Mouse (Mus musculus): ENCODE measurements around the gene Krt8. TPM values are rescaled to one million over a fixed set of nuclear protein-coding genes. Genes with fewer than 3 reads are reported as not detected.

The Krt8 gene
- polyA plus RNA-seq, 1 experiment from 2014 or later = 7.3 TPM

- Histone ChIP-seq H3K4me3 (no peak overlapping the region), H3K4me1 (peaks cover 8% of the 10 kb centered on the region; the same call in 1 of the 2 replicates), H3K36me3 (no peaks in the 10 kb centered on the region), H3K9me3 (no peaks in the 10 kb centered on the region), H3K27me3 (0 out of 2 replicates have a peak, but pooled peaks cover 3% of the 10 kb centered on the region), H3K4me2 (replicated peaks) (0 out of 2 replicates have a peak overlapping the region, but pooled peaks have one; percentile 17), H3K27ac (no peak overlapping the region), H3K9ac (no peak overlapping the region)
- no peak; the same call in 1 of the 2 replicates for ATAC-seq (ENCODE audit: low FRiP score, low read depth)
- under 1% methylated on average over 10 of the region's 10 CpGs for WGBS
These were observed 16.2 kb downstream of the Krt8 start for GRCm38 (mm10) chr15:101988119-101988518.

- peak overlapping the region; percentile 43 for H3K9ac ChIP-seq
- ATAC-seq (ENCODE audit: low FRiP score, low read depth) = no peak
- H3K4me3 ChIP-seq = no peak overlapping the region
- 0 out of 2 replicates have a peak, but pooled peaks cover 3% of the 10 kb centered on the region for H3K27me3 ChIP-seq
- WGBS = 10% methylated on average over 6 of the region's 6 CpGs
- peaks cover 11% of the 10 kb centered on the region; the same call in 1 of the 2 replicates for H3K4me1 ChIP-seq
- H3K36me3 ChIP-seq = no peaks in the 10 kb centered on the region
- H3K4me2 ChIP-seq (replicated peaks) = peak overlapping the region; percentile 56
- peak overlapping the region; percentile 48; the same call in 1 of the 2 replicates for H3K27ac ChIP-seq
- no peaks in the 10 kb centered on the region for H3K9me3 ChIP-seq
These were observed 19.5 kb downstream of the Krt8 start for GRCm38 (mm10) chr15:101984746-101985145.

- Histone ChIP-seq H3K27ac (peak overlapping the region; percentile 48), H3K36me3 (no peaks in the 10 kb centered on the region), H3K4me1 (peaks cover 11% of the 10 kb centered on the region; the same call in 1 of the 2 replicates), H3K27me3 (0 out of 2 replicates have a peak, but pooled peaks cover 3% of the 10 kb centered on the region), H3K4me2 (replicated peaks) (peak overlapping the region; percentile 56), H3K9me3 (no peaks in the 10 kb centered on the region), H3K4me3 (peak overlapping the region; percentile 25), H3K9ac (peak overlapping the region; percentile 43)
- WGBS = 2% methylated on average over 15 of the region's 15 CpGs
- peak; percentile 92 for ATAC-seq (ENCODE audit: low FRiP score, low read depth)
These were observed 20.2 kb downstream of the Krt8 start for GRCm38 (mm10) chr15:101983949-101984601.

- ATAC-seq (ENCODE audit: low FRiP score, low read depth) = no peak
- peaks cover 10% of the 10 kb centered on the region; the same call in 1 of the 2 replicates for H3K4me1 ChIP-seq
- H3K27ac ChIP-seq = peak overlapping the region; percentile 39; the same call in 1 of the 2 replicates
- peak overlapping the region; percentile 56 for H3K4me2 ChIP-seq (replicated peaks)
- no peaks in the 10 kb centered on the region for H3K9me3 ChIP-seq
- 78% methylated on average over 13 of the region's 13 CpGs for WGBS
- H3K4me3 ChIP-seq = 0 out of 2 replicates have a peak overlapping the region, but pooled peaks have one; percentile 25
- H3K9ac ChIP-seq = peak overlapping the region; percentile 2; the same call in 1 of the 2 replicates
- H3K36me3 ChIP-seq = no peaks in the 10 kb centered on the region
- no peaks in the 10 kb centered on the region for H3K27me3 ChIP-seq
These were observed 20.9 kb downstream of the Krt8 start for GRCm38 (mm10) chr15:101983315-101983948.

- no peaks in the 10 kb centered on the region for H3K36me3 ChIP-seq
- no peaks in the 10 kb centered on the region for H3K27me3 ChIP-seq
- H3K4me1 ChIP-seq = peaks cover 33% of the 10 kb centered on the region
- H3K9me3 ChIP-seq = no peaks in the 10 kb centered on the region
- peak overlapping the region; percentile 15; the same call in 1 of the 2 replicates for H3K27ac ChIP-seq
- H3K4me2 ChIP-seq (replicated peaks) = no peak overlapping the region
- 0 out of 2 replicates have a peak overlapping the region, but pooled peaks have one; percentile 35 for H3K9ac ChIP-seq
- no peak for ATAC-seq (ENCODE audit: low FRiP score, low read depth)
- WGBS = 55% methylated on average over 6 of the region's 6 CpGs
- no peak overlapping the region for H3K4me3 ChIP-seq
These were observed 23.4 kb downstream of the Krt8 start for GRCm38 (mm10) chr15:101980849-101981248.

- peak; percentile 82 for ATAC-seq (ENCODE audit: low FRiP score, low read depth)
- Histone ChIP-seq H3K9ac (peak overlapping the region; percentile 62), H3K27ac (peak overlapping the region; percentile 86), H3K4me3 (peak overlapping the region; percentile 36), H3K27me3 (no peaks in the 10 kb centered on the region), H3K4me1 (peaks cover 51% of the 10 kb centered on the region), H3K36me3 (no peaks in the 10 kb centered on the region), H3K4me2 (replicated peaks) (peak overlapping the region; percentile 68), H3K9me3 (no peaks in the 10 kb centered on the region)
- 1% methylated on average over 39 of the region's 39 CpGs for WGBS
These were observed 27.1 kb downstream of the Krt8 start for GRCm38 (mm10) chr15:101977043-101977726.

GRCm38 (mm10) chr15:101976641-101977040 is 27.6 kb downstream of the Krt8 start:
- peak overlapping the region; percentile 68 for H3K4me2 ChIP-seq (replicated peaks)
- H3K27ac ChIP-seq = peak overlapping the region; percentile 86
- H3K4me1 ChIP-seq = peaks cover 51% of the 10 kb centered on the region
- H3K9me3 ChIP-seq = no peaks in the 10 kb centered on the region
- peak overlapping the region; percentile 62; the same call in 1 of the 2 replicates for H3K9ac ChIP-seq
- H3K27me3 ChIP-seq = no peaks in the 10 kb centered on the region
- H3K4me3 ChIP-seq = no peak overlapping the region
- ATAC-seq (ENCODE audit: low FRiP score, low read depth) = no peak
- H3K36me3 ChIP-seq = no peaks in the 10 kb centered on the region
- WGBS = 34% methylated on average over 3 of the region's 3 CpGs

- Histone ChIP-seq H3K27ac (peak overlapping the region; percentile 86), H3K36me3 (no peaks in the 10 kb centered on the region), H3K4me2 (replicated peaks) (peak overlapping the region; percentile 23; the same call in 1 of the 2 replicates), H3K9me3 (no peaks in the 10 kb centered on the region), H3K4me1 (peaks cover 51% of the 10 kb centered on the region), H3K4me3 (no peak overlapping the region), H3K9ac (peak overlapping the region; percentile 31; the same call in 1 of the 2 replicates), H3K27me3 (no peaks in the 10 kb centered on the region)
- peak; percentile 52; the same call in 1 of the 2 replicates for ATAC-seq (ENCODE audit: low FRiP score, low read depth)
- WGBS = 9% methylated on average over 5 of the region's 5 CpGs
These were observed 28.3 kb downstream of the Krt8 start for GRCm38 (mm10) chr15:101976023-101976422.

GRCm38 (mm10) chr15:101974083-101974845 is 30.0 kb downstream of the Krt8 start:
- 59% methylated on average over 16 of the region's 16 CpGs for WGBS
- H3K9ac ChIP-seq = no peak overlapping the region
- H3K9me3 ChIP-seq = no peaks in the 10 kb centered on the region
- H3K4me1 ChIP-seq = peaks cover 48% of the 10 kb centered on the region
- no peak for ATAC-seq (ENCODE audit: low FRiP score, low read depth)
- peak overlapping the region; percentile 52; the same call in 1 of the 2 replicates for H3K27ac ChIP-seq
- H3K4me2 ChIP-seq (replicated peaks) = no peak overlapping the region
- H3K36me3 ChIP-seq = no peaks in the 10 kb centered on the region
- no peak overlapping the region for H3K4me3 ChIP-seq
- H3K27me3 ChIP-seq = no peaks in the 10 kb centered on the region

- no peak for ATAC-seq (ENCODE audit: low FRiP score, low read depth)
- 14% methylated on average over 15 of the region's 15 CpGs for WGBS
- H3K27ac ChIP-seq = no peak overlapping the region
- no peaks in the 10 kb centered on the region for H3K9me3 ChIP-seq
- H3K4me1 ChIP-seq = peaks cover 48% of the 10 kb centered on the region
- H3K4me3 ChIP-seq = no peak overlapping the region
- H3K9ac ChIP-seq = no peak overlapping the region
- H3K4me2 ChIP-seq (replicated peaks) = no peak overlapping the region
- no peaks in the 10 kb centered on the region for H3K36me3 ChIP-seq
- no peaks in the 10 kb centered on the region for H3K27me3 ChIP-seq
These were observed 30.7 kb downstream of the Krt8 start for GRCm38 (mm10) chr15:101973414-101974077.

- no peak overlapping the region for H3K27ac ChIP-seq
- H3K36me3 ChIP-seq = no peaks in the 10 kb centered on the region
- no peaks in the 10 kb centered on the region for H3K9me3 ChIP-seq
- H3K4me3 ChIP-seq = no peak overlapping the region
- no peak overlapping the region for H3K9ac ChIP-seq
- H3K4me2 ChIP-seq (replicated peaks) = no peak overlapping the region
- no peaks in the 10 kb centered on the region for H3K27me3 ChIP-seq
- WGBS = 9% methylated on average over 3 of the region's 6 CpGs
- no peak; the same call in 1 of the 2 replicates for ATAC-seq (ENCODE audit: low FRiP score, low read depth)
- H3K4me1 ChIP-seq = peaks cover 20% of the 10 kb centered on the region
These were observed 33.7 kb downstream of the Krt8 start for GRCm38 (mm10) chr15:101970536-101970935.
